Mouse (Mus musculus) lung, postnatal 25 days (tissue): ENCODE data around the gene Agap3.

ENCODE experiments used
- DNase-seq: peaks from one replicate; pipeline ENCODE4 v3.0.0; 2022; ENCODE audit warnings: low spot score

The Agap3 gene

DNA sequence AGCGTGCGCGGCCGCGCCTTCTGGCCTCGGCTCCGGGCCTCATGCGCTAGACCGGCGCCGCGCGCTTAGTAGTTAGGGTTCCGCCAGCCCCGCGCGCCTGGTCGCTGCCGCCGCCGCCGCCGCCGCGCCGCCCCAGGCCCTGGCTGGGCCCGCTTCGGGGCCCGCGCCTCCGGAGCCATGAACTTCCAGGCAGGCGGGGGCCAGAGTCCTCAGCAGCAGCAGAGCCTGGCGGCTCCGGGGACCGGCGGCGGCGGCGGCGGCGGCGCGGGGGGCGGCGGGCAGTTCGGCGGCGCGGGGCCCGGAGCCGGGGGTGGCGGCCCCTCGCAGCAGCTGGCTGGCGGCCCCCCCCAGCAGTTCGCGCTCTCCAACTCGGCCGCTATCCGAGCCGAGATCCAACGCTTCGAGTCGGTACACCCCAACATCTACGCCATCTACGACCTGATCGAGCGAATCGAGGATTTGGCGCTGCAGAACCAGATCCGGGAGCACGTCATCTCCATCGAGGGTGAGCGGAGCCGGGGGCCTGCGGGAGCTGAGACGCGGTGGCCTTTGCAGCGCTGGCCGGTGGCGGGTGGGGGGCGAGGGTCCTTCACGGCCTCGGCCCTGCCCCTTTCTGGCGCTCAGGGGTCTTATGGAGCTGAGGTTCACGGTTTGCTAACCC, at the start of gene Agap3:
Agap3 (plus strand) TSS at position 148 of the 661 bp plus-strand sequence.
- DNase-seq, result no peak

DNA sequence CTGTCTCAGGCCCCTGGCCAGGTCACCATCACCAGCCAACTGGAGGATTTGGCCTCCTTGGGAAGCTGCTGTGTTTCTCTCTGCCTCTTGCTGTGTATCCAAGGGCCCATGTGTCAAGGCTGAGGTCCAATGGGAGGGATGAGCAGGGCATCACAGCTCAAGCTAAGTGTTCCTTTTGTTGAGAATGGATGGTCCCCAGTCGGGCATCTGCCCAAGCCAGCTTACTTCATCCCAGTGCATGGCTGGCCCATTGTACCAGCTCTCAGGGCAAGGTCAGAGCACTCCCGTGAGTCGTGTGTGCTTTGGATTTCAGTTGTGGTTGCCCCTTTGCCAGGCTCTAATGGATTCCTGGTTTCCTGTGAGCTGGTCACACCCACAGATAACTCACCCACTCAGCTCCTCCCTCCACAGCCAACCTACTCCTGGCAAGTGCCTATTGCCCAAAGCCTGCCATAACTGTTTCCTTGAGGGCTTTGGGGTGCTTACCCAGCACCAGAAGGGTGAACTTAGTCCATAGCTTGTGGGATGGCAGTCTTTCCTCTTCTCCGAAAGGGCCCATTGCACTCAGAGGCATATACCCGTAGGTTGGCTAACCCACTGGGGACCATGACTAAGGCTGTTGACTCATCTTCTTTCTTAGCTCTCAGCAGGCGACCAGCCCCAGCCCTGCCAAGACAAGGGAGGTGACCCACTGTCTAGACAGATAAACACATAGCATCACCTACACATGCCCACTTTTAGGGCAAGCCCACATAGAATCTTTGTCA, 47.2 kb upstream of the Agap3 start:
- no peak for DNase-seq

DNA sequence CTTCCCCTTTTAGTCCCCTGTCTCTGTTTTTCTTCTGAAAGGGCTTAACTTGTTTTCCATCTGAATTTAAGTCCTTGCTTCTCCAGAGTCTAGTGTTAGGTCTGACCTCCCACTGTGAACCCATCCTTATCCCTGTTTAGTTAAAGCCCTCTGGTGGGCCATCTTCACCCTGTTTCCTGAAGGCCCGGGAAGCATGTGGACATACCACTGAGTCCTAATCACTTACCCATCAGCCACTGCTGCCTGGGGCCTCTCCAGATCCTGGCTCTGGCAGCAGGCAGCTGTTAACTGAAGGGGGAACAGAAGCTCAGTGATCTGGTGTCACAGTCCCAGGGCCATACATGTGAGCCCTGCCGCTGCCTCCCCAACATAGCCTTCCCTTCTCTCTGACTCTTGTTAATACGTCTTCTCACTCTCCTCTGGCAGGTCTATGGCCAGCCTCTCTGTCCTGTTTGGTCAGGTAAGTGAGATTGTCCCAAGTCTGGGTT, 46.5 kb upstream of the Agap3 start:
- DNase-seq, result no peak

DNA sequence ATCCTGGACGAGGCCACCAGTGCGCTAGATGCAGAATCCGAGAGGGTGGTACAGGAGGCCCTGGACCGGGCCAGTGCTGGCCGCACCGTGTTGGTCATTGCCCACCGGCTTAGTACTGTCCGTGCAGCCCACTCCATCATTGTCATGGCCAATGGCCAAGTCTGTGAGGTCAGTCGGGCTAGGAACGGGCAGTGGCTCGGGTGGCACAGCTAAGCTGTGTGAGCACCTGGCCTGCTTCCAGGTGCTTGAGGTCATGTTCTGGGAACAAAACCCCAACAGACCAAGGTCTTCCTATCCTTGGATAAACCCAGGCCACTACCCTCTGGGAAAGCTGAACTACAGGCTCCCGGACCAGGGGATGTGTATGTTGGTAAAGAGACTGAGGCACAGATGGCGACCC, 43.3 kb upstream of the Agap3 start:
- DNase-seq, result no peak

DNA sequence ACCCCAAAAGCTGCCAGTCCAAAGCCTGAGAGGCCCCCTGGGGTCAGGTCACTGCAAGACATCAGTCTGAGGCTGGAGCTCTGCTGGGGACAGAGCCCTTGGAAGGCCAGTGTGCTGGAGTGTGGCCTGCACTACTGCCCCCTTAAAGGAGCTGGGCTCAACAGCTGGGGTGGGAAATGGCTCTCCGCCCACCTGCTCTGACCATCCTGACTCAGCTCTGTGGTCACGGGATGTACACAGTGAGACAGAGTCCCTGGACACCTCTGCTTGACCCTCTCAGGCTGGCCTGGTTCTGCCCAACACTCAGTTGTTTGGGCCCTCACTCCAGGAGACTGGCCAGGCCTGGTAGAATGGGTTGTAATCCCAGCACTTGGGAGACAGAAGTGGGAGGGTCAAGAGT, 42.5 kb upstream of the Agap3 start:
- no peak for DNase-seq

DNA sequence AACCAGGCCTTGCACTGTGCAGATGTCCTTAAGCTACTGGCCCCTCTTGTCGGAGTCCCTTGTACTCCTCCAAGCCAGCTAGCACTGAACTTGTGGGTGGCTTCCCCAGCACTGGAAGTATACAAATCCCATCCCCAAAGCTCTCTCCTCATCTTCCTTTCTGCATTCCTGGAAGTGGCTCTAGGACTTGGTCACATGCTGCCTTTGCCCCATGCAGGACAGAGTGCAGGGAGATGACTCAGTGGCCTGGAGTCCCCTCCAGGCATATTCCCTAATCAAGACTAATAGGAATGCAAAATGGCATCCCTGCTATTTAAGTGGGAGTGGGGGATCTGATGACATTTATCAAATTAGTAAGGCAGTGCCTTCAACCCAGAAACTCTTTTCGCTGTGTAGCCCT, 39.9 kb upstream of the Agap3 start:
- DNase-seq, result no peak

DNA sequence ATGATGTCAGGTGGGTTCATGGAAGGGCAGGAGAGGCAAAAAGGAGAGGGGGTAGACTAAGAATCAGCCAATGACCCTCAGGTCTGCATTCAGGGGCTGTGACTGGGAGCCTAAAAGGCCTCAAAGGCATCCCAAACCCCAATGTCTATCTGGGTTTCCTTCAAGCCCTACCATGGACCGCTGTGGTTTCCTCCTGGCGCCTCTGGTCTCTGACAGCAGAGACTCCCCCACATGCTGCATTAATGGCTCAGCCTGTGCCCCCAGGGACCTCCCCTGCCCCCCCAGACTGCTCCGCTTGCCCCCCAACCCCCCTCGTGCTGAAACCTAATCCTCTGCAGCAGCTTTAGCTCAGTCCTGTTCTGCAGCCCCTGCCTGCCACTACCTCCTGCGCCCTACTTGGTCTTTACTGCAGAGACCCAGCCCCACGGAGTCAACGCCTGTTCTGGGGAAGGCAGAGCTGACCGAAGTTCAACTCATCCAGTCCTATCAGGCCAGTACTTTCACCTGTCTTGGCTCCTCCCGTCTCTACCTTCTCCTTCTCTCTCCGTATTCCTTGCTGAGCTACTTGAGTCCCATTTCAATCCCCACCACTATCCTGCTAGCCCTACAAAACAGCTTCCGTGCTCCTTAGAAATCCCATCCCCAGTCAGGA, 38.8 kb upstream of the Agap3 start, which contains the start of gene Asic3:
Asic3 (plus strand) TSS at position 351 of the 652 bp plus-strand sequence.
- DNase-seq, result no peak

DNA sequence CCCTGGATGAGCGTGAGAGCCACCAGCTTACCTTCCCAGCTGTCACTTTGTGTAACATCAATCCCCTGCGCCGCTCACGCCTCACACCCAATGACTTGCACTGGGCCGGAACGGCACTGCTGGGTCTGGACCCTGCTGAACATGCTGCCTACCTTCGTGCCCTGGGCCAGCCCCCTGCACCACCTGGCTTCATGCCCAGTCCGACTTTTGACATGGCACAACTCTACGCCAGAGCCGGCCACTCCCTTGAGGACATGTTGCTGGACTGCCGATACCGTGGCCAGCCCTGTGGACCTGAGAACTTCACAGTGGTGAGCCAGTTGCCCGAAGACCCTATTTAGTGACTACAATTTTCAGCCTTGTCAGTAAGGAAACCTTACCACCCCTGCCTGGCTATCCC, 38.0 kb upstream of the Agap3 start:
- no peak for DNase-seq

DNA sequence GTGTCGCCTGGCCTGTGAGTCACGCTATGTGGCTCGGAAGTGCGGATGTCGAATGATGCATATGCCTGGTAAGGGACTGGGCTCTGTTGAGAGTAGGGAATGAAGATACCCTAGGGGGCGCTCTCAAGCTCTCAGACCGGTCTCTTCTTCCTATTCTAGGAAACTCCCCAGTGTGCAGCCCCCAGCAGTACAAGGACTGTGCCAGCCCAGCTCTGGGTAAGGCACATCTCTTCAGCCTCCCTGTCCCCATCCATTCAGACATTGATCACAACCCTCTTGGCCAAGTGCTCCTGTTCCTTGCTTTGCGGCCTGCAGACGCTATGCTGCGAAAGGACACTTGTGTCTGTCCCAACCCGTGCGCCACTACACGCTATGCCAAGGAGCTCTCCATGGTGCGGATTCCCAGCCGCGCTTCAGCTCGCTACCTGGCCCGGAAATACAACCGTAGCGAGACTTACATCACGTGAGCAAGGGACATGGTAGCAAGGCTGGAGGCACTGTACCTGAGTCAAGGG, 35.7 kb upstream of the Agap3 start:
- DNase-seq, result peak; percentile 68

DNA sequence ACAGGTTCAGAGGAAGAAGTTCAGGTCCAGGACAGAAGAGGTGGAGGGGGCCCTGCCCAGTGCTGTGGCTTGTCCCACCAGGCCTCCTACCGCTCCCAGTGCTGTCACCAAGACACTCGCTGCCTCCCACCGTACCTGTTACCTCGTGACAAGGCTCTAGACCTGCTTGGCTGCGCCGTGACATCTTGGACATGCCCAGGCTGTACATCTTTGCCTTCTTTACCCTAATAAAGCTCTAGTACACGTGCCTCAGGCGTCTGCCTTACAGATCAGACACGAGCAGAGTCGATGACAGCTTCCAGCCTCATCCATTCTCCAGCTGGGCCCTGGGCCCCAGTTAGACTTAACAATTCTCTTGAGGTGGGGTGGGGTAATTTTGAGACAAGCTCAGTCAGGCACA, 34.4 kb upstream of the Agap3 start:
- no peak for DNase-seq

DNA sequence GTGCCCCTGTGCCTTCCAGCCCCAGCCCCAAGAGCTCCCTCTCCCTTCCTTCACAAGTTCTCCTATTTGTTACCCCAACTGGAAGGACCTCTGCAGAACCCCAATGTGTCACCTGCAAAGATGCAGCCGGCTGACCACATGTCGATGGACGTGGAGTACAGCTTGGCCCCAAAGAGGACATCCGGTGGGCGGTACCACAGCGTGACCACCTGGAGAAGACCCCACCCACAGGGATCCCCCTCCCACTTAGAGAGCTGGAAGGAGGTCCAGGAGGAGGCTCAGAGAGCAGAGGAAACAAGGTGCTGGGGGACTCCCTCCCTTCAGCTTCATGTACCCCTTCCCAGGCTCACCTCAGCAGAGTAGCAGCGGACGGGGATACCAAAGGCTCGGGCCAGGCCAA, 31.6 kb upstream of the Agap3 start:
- DNase-seq, result no peak

DNA sequence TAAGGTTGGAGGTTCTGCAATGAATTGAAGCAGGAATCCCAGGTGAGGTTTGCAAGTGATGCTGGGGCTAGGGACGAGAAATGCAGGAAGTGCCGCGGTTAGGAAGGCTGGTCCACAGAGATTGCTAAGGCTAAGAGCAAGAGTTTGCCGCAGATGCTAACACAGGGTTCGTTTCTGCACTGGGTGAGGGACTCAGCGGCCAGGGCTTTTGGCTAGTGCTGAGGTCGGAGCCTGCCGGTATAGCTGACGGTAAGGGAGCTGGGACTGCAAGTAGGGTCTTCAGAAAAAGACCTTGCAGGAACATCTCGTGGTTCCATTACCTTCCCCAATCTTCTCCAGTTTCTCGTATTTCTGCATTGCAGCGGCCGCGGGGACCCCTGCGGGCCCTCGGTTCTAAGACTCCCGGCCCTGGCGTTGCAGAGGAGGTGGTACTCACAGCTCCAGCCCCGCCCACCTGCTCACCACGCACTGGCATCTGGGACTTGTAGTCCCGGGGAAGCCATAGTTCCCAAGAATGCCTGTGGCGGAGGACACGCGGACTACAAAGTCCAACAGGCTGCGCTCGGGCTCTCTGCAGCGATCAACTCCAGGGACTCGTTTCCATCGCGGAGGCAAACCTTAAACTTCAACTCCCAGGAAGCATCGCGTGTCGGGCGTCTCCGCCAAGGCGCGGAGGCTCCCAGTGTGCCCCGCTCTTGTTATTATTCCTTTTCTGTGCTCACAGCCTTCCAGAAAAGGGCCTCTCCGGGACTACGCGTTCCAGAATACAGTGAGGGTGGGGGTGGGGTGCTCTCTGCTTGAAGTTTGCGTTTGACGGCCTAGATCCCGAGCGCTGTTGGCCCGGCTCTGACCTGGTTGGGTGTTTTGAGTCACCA, 28.6 kb upstream of the Agap3 start, which contains the start of the genes Cdk5 and Slc4a2:
Cdk5 (minus strand) TSS at position 402 of the 875 bp plus-strand sequence.
Slc4a2 (plus strand) TSS at position 709 of the 875 bp plus-strand sequence.
- peak; percentile 99 for DNase-seq

DNA sequence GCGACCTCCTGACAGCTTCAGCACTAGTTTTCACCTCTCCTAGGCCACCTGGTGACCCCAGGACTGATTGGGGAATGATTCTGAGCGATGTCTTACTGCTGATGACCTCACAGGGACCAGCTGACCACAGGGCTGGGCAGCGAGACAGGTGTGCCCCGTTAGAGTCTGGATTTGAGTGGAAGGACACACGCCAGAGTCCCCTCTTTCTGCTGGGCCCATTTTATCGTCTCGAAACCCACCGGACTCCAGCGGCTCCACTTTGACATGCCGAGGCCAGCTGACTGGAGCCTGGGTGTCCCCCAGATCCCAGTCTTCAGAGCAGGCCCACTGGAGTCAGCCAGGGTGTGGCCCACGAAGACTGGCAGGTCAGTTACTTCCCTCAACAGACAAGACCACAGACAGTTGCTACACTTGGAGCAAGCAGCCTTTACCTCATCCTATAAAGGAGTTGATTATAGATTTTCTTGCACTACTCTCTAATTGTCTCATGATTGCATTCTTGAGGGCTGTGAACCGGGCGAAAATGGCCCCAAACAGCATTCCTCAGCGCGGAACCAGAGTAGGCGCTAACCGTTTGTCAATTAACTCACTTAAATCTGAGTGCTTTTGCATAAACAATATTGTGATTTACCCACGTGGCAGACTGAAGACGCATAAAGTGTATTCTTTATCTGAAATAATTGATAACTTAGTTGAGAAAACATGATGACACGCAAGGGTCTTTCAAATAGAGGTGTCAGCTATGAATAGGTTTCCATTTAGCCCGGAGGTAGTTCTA, 27.8 kb upstream of the Agap3 start:
- no peak for DNase-seq

DNA sequence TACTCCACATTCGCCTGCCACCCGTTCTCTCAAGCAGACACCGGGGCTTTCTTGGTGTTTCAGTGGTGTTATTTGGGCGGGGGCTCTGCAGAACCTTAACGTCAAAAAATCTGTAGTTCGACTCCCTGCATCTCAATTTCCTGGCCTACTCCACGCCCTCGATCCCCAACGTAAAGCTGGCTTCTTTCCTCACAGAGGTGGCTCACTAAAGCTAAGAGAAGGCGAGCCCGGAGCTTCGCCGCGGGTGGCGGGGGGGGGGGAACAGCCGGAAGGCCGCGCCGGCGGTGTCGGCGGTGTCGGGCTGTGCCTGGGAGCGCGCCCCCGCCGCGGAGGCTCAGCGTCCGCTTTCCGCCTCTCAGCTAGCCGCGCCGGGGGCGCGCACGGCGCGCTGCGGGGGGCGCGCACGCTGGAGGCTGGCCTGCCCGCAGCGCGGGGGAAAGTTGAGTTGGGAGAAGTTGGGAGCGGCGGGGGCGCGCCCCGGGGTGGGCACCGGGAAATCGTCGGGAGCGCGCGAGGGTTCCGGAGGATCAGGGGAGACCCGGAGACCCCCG, 27.0 kb upstream of the Agap3 start:
- peak; percentile 85 for DNase-seq

DNA sequence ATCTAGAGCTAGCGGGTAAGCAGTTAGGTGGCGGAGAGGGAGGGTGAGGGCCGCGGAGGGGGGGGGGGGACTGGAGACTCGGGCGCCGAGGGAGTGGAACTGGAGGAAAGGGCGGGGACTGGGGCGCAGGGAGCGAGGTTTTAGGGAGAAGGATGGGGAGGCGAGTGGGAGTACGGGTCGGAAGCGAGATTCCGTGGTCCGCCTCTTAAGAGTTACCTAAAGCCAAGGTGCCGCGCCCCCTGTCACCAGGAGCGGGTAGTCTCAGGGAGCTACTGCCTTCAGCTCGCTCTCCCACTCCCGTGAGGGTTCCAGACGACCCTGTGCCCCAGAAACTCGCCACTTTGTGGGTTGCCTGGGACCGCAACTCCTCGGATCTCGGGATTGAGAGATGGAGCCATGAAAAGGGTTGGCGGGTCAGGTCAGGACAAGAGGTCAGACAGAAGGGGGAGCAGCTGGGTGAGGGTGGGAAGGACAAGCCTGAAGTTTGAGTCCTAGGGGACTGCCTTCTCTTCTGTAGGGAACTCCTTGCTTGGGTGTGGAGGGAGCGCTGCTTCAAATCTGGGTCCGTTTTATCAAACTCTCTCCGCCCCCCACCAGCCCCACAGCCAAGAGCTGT, 26.4 kb upstream of the Agap3 start:
- DNase-seq, result peak; percentile 44

DNA sequence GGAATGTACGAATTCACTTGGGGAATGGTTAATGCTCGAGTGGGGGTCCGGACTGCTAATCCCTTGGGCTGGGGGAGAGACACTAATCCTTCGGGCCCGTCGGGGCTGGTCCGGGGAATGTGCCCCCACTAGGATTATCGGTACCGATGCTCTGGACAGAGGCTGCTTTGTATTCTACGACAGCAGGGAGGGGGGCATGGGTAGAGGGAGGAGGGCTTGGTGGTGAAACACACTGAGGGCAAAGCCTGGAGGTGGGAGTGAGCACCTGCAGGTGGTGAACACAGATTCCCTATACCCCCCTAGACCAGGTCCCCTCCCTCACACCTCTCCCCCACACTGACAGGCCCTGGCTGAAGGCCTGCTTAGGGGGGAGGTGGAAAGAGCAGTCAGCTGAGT, 25.9 kb upstream of the Agap3 start:
- no peak for DNase-seq

DNA sequence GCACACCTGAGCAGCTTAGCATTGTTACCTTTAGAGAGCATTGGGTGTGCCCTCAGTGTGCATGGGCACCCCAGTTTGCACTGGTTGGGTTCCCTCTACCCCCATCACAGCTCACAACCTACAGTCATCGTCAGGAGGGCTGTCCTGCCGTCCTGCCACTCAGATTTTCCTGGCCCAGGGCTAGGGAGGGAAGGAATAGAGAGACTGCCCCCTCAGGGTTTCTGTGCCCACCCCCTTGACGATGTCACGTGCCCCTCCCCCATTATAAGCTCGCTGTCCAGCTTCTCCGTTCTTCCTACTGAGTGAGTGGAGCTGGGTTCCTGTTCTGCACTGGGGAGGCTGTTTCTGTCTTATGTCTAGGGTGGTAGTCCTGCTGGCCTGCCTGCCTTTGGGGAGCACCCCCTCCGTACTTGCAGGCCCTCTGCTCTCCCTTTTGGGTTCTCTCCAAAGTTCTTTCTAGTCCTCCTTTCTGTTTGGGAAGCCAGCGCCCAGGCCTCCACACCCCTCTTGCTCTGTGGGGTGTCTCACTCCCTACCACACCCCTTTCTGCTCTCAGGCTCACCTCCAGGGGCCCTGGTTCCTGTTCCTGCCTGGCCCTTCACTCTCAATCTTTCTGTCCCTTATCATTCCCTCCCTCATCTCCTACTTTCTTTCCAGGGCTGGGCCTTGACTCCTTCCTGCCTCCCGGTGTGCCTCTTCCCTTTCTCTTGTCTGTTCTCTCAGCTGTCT, 25.3 kb upstream of the Agap3 start:
- no peak for DNase-seq

DNA sequence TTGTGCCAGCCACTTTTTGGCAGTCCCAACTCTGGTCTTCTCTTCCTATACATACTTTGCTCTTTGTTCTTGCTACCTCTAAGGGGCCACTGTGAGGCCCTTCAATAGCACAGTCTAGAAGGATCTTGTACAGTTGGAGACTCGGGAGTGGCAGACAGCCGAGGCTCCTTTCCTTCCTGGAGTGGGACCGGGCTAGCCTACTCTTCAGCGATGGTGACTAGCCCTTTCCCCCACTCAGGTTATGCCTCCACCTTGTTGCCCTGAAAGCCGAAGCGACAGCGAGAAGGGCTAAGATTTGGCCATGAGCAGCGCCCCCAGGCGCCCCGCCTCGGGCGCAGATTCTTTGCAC, 24.7 kb upstream of the Agap3 start:
- DNase-seq, result no peak

DNA sequence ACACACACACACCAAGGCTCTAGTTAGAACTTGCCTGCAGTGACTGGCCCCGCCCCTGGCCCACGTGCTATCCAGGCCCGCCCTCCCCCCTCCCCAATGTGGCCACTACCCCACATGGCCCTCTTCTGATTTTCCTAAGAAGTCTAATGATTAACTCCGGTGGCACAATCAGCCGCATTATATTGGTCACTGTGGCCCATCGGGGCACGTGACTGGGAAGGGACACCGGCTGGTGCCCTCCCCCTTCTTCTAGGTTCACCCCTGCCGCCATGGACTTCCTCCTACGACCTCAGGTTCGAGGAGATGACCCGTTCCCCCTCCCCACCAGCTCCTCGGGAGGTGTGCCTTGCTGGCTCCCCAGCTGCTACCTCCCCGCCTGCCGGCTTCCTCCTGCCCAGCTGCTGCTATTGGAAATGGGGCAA, 24.0 kb upstream of the Agap3 start:
- peak; percentile 73 for DNase-seq
